Mouse (Mus musculus) myocyte (in vitro differentiated cells): ENCODE data around the gene Polr3c. TPM values are rescaled to one million over a fixed set of nuclear protein-coding genes. Genes with fewer than 3 reads are reported as not detected.

Experiments
- H3K27me3 ChIP-seq: one replicate; pipeline ENCODE4 v1.6.1; 2011; ENCODE audit not compliant: control insufficient read depth, insufficient read depth, insufficient read length
- H3K36me3 ChIP-seq: one replicate; pipeline ENCODE4 v1.6.1; 2011; ENCODE audit not compliant: control insufficient read depth, insufficient read depth
- H3K4me2 ChIP-seq: one replicate; pipeline ENCODE4 v1.6.1; 2011; ENCODE audit warnings: low read depth, control low read depth
- H3K4me3 ChIP-seq: one replicate; pipeline ENCODE4 v1.5.1; 2011; ENCODE audit warnings: mild to moderate bottlenecking, control low read depth, moderate library complexity
- H3K79me2 ChIP-seq: one replicate; pipeline ENCODE4 v1.6.1; 2011; ENCODE audit not compliant: control insufficient read depth, insufficient read depth
- H3ac ChIP-seq: one replicate; pipeline ENCODE4 v1.6.1; 2011; ENCODE audit not compliant: control insufficient read depth, insufficient read length
- CEBPB ChIP-seq: IDR thresholded peaks from 2 replicates; pipeline ENCODE4 v1.6.1; 2011; ENCODE audit warnings: mild to moderate bottlenecking, moderate library complexity; ENCODE audit not compliant: poor library complexity, insufficient read depth, severe bottlenecking
- E2F4 ChIP-seq: IDR thresholded peaks from one replicate; pipeline ENCODE4 v1.6.1; 2011; ENCODE audit warnings: mild to moderate bottlenecking, control low read depth, moderate library complexity; ENCODE audit not compliant: insufficient read depth
- MAX ChIP-seq: IDR thresholded peaks from one replicate; pipeline ENCODE4 v1.6.1; 2011; ENCODE audit warnings: low read depth, mild to moderate bottlenecking, control low read depth
- MYOD1 ChIP-seq, 3 experiments: IDR thresholded peaks; one replicate each; pipeline ENCODE4 v1.6.1; 2011; ENCODE audit warnings: control low read depth in 2 of 3, low read depth in 2 of 3, mild to moderate bottlenecking in 2 of 3, moderate library complexity in 1 of 3; ENCODE audit not compliant: insufficient read length in 2 of 3, control insufficient read depth in 1 of 3
- MYOG ChIP-seq, 3 experiments: IDR thresholded peaks; one replicate each; pipeline ENCODE4 v1.6.1; 2011; ENCODE audit warnings: control low read depth in 2 of 3, low read depth in 2 of 3, mild to moderate bottlenecking in 2 of 3; ENCODE audit not compliant: insufficient read length in 2 of 3, control insufficient read depth in 1 of 3, insufficient read depth in 1 of 3
- POLR2A ChIP-seq: IDR thresholded peaks from one replicate; pipeline ENCODE4 v1.6.1; 2011; ENCODE audit warnings: low read depth, mild to moderate bottlenecking, control low read depth, moderate library complexity; ENCODE audit not compliant: insufficient read length
- POLR2AphosphoS2 ChIP-seq: IDR thresholded peaks from one replicate; pipeline ENCODE4 v1.6.1; 2011; ENCODE audit warnings: low read depth, control low read depth; ENCODE audit not compliant: insufficient read length
- REST ChIP-seq: IDR thresholded peaks from one replicate; pipeline ENCODE4 v1.6.1; 2011; ENCODE audit warnings: mild to moderate bottlenecking, control low read depth, moderate library complexity; ENCODE audit not compliant: insufficient read depth, insufficient read length
- SRF ChIP-seq: IDR thresholded peaks from one replicate; pipeline ENCODE4 v1.6.1; 2011; ENCODE audit warnings: low read depth; ENCODE audit not compliant: control insufficient read depth, insufficient read length
- TCF12 ChIP-seq: IDR thresholded peaks from one replicate; pipeline ENCODE4 v1.6.1; 2011; ENCODE audit warnings: mild to moderate bottlenecking, control low read depth; ENCODE audit not compliant: poor library complexity, insufficient read depth, severe bottlenecking
- TCF3 ChIP-seq: IDR thresholded peaks from one replicate; pipeline ENCODE4 v1.6.1; 2011; ENCODE audit warnings: low read depth, control low read depth; ENCODE audit not compliant: insufficient read length
- USF1 ChIP-seq: IDR thresholded peaks from one replicate; pipeline ENCODE4 v1.6.1; 2011; ENCODE audit warnings: low read depth, mild to moderate bottlenecking, control low read depth, moderate library complexity
- polyA plus RNA-seq: library from polyadenylated mRNA; unstranded; fragments of >200 nt; fragmentation: generic; extraction: Trizol; gene quantifications from one replicate; pipeline ENCODE4 v1.2.1, GENCODE M21; 2012; ENCODE audit warnings: missing spikeins

The Polr3c gene
- polyA plus RNA-seq, 1 experiment, result 46.6 TPM

- H3K36me3 ChIP-seq, result peaks cover 21% of the 10 kb centered on the region
- TF ChIP-seq MYOD1 (IDR thresholded peaks at IDR 0.05; ENCODE audit: control insufficient read depth in 1 of 3, insufficient read length in 2 of 3, low read depth in 2 of 3), result no peak
- no peak for TF ChIP-seq REST
- no peak for TF ChIP-seq USF1
- TF ChIP-seq POLR2A, result no peak
- no peak for TF ChIP-seq POLR2AphosphoS2
- no peak for TF ChIP-seq MAX
- no peak for TF ChIP-seq TCF12
- TF ChIP-seq CEBPB, result no peak
- TF ChIP-seq SRF, result no peak
- no peak for TF ChIP-seq MYOG (IDR thresholded peaks at IDR 0.05; ENCODE audit: control insufficient read depth in 1 of 3, insufficient read depth in 1 of 3, insufficient read length in 2 of 3, low read depth in 2 of 3)
- TF ChIP-seq E2F4, result no peak
- TF ChIP-seq TCF3, result no peak
Measured at GRCm38 (mm10) chr3:96704778-96705177, 22.6 kb downstream of the Polr3c start.

DNA sequence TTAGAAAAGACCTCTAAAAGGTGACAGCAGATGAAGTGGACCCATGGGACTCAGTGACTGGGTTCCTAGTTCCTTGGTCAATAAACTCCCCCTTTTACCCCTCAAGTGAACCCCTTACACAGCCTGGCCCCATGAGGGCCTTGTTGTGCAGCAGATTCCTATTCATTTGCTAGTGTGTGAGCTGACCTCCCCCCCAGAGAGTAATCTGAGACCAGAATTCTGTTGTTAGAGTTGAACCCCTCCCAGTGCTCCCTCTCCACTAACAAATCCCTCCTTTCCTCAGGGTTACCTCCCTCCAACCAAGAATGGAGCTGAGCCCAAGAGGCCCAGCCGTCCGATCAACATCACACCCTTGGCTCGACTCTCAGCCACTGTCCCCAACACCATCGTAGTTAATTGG, 26.4 kb downstream of the Polr3c start:
- H3K27me3 ChIP-seq, result no peaks in the 10 kb centered on the region
- no peak overlapping the region for H3ac ChIP-seq
- H3K4me3 ChIP-seq, result no peak overlapping the region
- TF ChIP-seq CEBPB (no peak), SRF (no peak), POLR2A (no peak), MYOG (IDR thresholded peaks at IDR 0.05; ENCODE audit: control insufficient read depth in 1 of 3, insufficient read depth in 1 of 3, insufficient read length in 2 of 3, low read depth in 2 of 3) (no peak), USF1 (no peak), MYOD1 (IDR thresholded peaks at IDR 0.05; ENCODE audit: control insufficient read depth in 1 of 3, insufficient read length in 2 of 3, low read depth in 2 of 3) (no peak)
- no peak overlapping the region for H3K4me2 ChIP-seq
- H3K79me2 ChIP-seq, result peaks cover 9% of the 10 kb centered on the region
- peaks cover 21% of the 10 kb centered on the region for H3K36me3 ChIP-seq

More at GRCm38 (mm10) chr3:96704778-96705177, 22.6 kb downstream of the Polr3c start:
- Histone ChIP-seq H3ac (no peak overlapping the region), H3K4me3 (no peak overlapping the region), H3K79me2 (no peaks in the 10 kb centered on the region), H3K27me3 (no peaks in the 10 kb centered on the region), H3K4me2 (no peak overlapping the region)

- no peak overlapping the region for H3K4me2 ChIP-seq
- peaks cover 21% of the 10 kb centered on the region for H3K36me3 ChIP-seq
- TF ChIP-seq POLR2A (no peak), TCF3 (no peak), SRF (no peak), MYOD1 (IDR thresholded peaks at IDR 0.05; ENCODE audit: control insufficient read depth in 1 of 3, insufficient read length in 2 of 3, low read depth in 2 of 3) (no peak), TCF12 (no peak), POLR2AphosphoS2 (no peak), E2F4 (no peak), MAX (no peak), REST (no peak), CEBPB (no peak), USF1 (no peak), MYOG (IDR thresholded peaks at IDR 0.05; ENCODE audit: control insufficient read depth in 1 of 3, insufficient read depth in 1 of 3, insufficient read length in 2 of 3, low read depth in 2 of 3) (no peak)
- H3K27me3 ChIP-seq, result no peaks in the 10 kb centered on the region
- H3K79me2 ChIP-seq, result peaks cover 9% of the 10 kb centered on the region
- no peak overlapping the region for H3ac ChIP-seq
- no peak overlapping the region for H3K4me3 ChIP-seq
Measured at GRCm38 (mm10) chr3:96700376-96700775, 27.1 kb downstream of the Polr3c start.

DNA sequence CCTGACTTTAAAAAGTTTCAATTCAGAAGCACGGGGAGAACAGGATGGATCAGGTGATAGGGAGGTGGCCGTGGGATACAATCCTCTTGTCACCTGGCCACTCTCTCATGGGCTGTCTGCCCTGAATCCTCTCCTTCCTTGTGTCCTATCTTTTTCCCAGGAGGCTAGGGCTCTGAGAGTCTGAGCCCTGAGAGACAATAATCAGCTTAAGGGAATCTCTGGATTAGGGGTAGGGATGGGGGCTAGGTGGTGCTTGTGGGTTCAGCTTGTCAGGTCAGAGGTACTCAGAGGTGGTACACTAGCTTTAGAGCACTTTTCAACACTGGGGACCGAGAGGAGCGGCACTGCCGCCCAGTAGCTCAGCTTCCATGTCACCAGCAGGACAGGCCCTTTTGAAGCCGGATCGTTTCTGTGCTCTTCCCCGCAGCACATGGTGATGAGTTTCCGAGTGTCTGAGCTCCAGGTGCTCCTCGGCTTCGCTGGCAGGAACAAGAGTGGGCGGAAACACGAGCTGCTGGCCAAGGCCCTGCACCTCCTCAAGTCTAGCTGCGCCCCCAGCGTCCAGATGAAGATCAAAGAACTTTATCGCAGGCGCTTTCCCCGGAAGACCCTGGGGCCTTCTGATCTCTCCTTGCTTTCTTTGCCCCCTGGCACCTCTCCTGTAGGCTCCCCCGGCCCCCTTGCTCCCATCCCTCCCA, 28.3 kb downstream of the Polr3c start:
- H3K4me2 ChIP-seq, result no peak overlapping the region
- peaks cover 21% of the 10 kb centered on the region for H3K36me3 ChIP-seq
- H3K79me2 ChIP-seq, result peaks cover 9% of the 10 kb centered on the region
- TF ChIP-seq MAX (no peak), USF1 (no peak), POLR2A (no peak), E2F4 (no peak), MYOG (IDR thresholded peaks at IDR 0.05; ENCODE audit: control insufficient read depth in 1 of 3, insufficient read depth in 1 of 3, insufficient read length in 2 of 3, low read depth in 2 of 3) (no peak), TCF12 (no peak), MYOD1 (IDR thresholded peaks at IDR 0.05; ENCODE audit: control insufficient read depth in 1 of 3, insufficient read length in 2 of 3, low read depth in 2 of 3) (no peak), CEBPB (no peak), SRF (no peak), POLR2AphosphoS2 (no peak), TCF3 (no peak), REST (no peak)
- H3ac ChIP-seq, result no peak overlapping the region
- H3K27me3 ChIP-seq, result no peaks in the 10 kb centered on the region
- no peak overlapping the region for H3K4me3 ChIP-seq
